Mouse (Mus musculus) retina, adult 2 months (tissue): Measurements from ENCODE around the gene Doxl2.

Experiments used
- DNase-seq: peaks from one replicate; pipeline ENCODE4 v3.0.0-alpha.2; 2012; ENCODE audit warnings: low read depth, low spot score

The Doxl2 gene

DNA sequence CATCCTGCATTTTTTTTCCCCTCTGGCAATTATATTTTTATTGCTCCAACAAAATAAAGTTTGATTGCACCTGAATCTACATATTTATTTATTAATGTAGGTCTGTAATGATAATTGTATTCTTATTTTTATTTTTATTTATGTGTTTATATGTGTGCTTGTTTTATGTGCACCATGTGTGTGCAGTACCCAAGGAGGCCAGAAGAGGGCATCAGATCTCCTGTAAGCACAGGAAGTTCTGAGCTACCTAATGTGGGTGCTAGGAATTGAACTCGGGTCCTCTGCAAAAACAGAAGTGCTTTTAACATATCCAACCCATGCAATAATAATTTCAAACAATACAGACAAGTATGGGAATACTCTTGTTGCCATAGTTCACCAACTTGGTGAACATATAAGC is 34.9 kb downstream of the Doxl2 start:
- no peak for DNase-seq

DNA sequence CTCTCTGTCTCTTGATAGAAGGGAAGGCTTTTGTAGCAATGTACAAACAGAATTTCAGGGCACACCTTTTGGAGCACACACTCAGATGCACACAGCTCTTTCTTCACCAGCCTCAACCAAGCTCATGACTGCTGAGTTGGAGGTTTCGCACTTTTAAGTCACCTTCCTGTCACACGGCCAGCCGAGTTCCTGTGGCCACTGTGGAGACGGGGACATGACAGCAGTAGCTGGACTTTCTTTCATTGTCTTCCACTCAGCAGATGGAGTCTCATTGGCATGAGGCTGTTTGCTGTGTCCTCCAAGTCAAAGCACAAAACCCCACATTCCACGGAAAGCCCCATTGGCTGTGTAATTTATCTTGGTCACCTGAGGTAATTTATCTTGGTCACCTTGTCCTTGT is 36.4 kb downstream of the Doxl2 start:
- DNase-seq: no peak

GRCm38 (mm10) chr6:49013023-49013422 is 38.3 kb downstream of the Doxl2 start:
- no peak for DNase-seq

GRCm38 (mm10) chr6:49013458-49013857 is 38.7 kb downstream of the Doxl2 start:
- no peak for DNase-seq

DNA sequence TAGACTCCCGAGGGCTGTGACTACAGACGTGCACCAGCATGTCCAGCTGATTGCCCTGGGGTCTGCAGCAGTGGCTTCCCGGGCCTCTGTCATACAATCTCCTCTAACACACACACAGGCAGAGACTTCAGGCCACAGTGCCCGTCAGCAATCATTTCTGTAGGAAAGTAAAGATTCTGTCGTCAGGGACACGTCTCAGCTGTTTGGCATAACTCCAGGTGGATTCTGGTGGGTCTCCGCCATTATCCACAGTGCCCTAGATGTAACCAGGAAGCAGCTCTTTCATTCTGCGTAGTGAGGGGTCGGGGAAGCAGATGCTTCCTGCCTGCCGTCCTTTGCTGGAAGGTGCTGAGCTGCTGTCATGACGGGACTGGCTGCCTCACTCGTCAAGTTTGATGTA is 42.4 kb downstream of the Doxl2 start:
- no peak for DNase-seq

GRCm38 (mm10) chr6:49019341-49019740 is 44.6 kb downstream of the Doxl2 start:
- no peak for DNase-seq

DNA sequence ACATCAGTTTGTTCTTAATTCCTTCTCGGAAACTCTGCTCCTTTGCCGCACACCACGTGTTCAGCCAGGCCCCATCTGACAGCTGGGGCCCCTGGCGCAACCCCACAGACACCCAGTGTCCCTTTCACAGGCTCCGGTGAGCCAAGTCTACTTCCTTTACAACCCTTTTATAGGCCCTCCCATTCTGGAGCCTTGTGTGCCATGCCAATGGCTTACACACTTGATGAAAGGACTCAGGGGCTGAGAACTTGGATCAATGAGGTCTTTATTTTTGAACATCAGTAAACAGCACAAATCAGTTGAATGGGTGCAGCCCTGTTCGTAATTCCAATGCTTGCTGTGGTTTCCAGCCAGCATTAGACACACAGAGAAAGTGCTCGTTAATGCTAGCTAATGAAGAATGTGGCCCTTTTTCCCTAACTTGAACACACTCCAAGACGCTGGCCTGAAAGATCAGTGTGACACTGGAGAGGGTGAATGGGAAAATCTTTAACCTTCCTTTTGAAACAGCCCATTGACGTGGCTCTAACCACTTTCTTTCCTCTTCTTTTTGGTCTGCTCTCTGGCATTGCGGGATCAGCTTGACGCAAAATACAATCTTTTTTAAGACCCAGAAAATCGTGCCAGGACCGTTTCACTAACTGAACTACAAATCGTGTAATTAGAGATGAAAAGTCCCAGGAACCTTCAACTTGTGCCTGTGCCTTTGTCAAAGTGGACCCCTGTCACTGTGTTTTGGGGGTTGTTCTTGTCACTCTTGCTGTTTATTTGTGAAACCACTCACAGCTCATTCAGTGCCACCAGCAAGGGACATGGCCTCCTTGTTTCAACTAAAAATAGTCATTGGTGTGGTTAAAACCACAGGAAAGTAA is 46.6 kb downstream of the Doxl2 start:
- DNase-seq: no peak

DNA sequence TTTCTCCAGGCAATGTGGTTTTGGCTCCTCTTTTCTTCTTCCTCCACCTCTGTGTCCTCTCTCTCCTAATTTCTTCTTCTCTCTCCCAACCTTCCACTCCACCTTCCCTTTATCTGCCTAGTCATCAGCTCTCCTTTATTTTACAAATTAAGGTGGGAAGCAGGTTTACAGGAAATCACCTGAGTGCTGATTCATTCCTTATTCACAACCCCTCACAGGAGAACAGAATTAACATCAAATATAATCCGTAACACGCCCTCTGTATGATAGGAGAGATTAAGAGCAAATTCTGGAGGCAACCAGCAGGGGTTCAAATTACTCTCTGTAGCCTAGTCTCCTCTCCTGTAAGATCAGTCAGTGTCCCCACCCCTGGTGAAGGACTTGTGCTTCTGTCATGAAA is 47.6 kb downstream of the Doxl2 start:
- DNase-seq: no peak

DNA sequence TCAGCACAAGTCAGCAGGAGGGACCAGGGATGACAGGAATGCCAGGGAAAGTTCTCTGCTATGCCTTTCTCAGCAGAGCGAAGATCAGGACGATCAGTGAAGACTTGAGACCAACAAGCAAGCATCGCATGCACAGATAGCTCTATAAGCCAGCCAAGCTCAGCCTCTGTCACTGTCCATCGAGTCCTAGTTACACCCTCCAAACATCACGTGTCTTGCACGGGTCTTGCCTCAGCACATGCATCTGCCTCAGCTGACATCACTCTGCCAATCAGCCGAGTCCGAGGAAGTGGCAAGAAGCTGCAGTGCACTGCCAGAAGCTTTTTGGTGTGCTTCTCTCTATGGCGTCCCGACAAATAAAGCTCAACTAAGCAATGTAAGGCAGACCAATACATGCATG is 48.6 kb downstream of the Doxl2 start:
- no peak for DNase-seq

GRCm38 (mm10) chr6:49025290-49025689 is 50.5 kb downstream of the Doxl2 start:
- DNase-seq: no peak

GRCm38 (mm10) chr6:49026496-49026895 is 51.7 kb downstream of the Doxl2 start:
- DNase-seq: no peak

- no peak for DNase-seq
These were observed 53.3 kb downstream of the Doxl2 start for GRCm38 (mm10) chr6:49028019-49028418.
